Mouse (Mus musculus) adrenal gland, adult (tissue): ENCODE data around the gene S100a5.

Experiments
- DNase-seq, 2 experiments: peaks; one replicate each; pipeline ENCODE4 v3.0.0; 2022 to 2023; ENCODE audit warnings: low spot score in 1 of 2; ENCODE audit not compliant: inconsistent age in 2 of 2

Gene S100a5

GRCm38 (mm10) chr3:90600036-90600435 is 8.3 kb upstream of the S100a5 start:
- DNase-seq = no peak

- peak in 1 of 2 experiments; percentile 64 for DNase-seq
These were observed 7.7 kb upstream of the S100a5 start for GRCm38 (mm10) chr3:90600458-90601195.

- no peak for DNase-seq
These were observed 6.7 kb upstream of the S100a5 start, which contains the start of gene Gm42674 for GRCm38 (mm10) chr3:90601486-90602110. Gm42674 (plus strand) TSS chr3:90601904.

- DNase-seq = peak in 1 of 2 experiments; percentile 41
These were observed 4.7 kb upstream of the S100a5 start, which contains the start of gene S100a4 for GRCm38 (mm10) chr3:90603623-90604022. S100a4 (plus strand) TSS chr3:90603771.

GRCm38 (mm10) chr3:90604416-90604815 is 3.9 kb upstream of the S100a5 start:
- peak; percentile 87 to 94 for DNase-seq

- no peak for DNase-seq
These were observed 3.3 kb upstream of the S100a5 start for GRCm38 (mm10) chr3:90605049-90605448.

- DNase-seq = peak in 1 of 2 experiments; percentile 20
These were observed 2.6 kb upstream of the S100a5 start for GRCm38 (mm10) chr3:90605736-90606135.

GRCm38 (mm10) chr3:90606185-90606584 is 2.1 kb upstream of the S100a5 start:
- DNase-seq = no peak

- no peak for DNase-seq
These were observed 962 bp upstream of the S100a5 start for GRCm38 (mm10) chr3:90607361-90607760.

GRCm38 (mm10) chr3:90609102-90609501 is 779 bp downstream of the S100a5 start:
- DNase-seq = no peak

GRCm38 (mm10) chr3:90611494-90611893 is 3.2 kb downstream of the S100a5 start:
- no peak for DNase-seq

GRCm38 (mm10) chr3:90612061-90612460 is 3.7 kb downstream of the S100a5 start:
- DNase-seq = no peak

GRCm38 (mm10) chr3:90612728-90613291 is 4.5 kb downstream of the S100a5 start, which contains the start of gene S100a6:
S100a6 (plus strand) TSS chr3:90612882.
- peak; percentile 57 to 77 for DNase-seq

- peak in 1 of 2 experiments; percentile 39 for DNase-seq
These were observed 5.3 kb downstream of the S100a5 start for GRCm38 (mm10) chr3:90613461-90614147.

GRCm38 (mm10) chr3:90614148-90614530 is 5.8 kb downstream of the S100a5 start:
- DNase-seq = no peak

GRCm38 (mm10) chr3:90614611-90615251 is 6.4 kb downstream of the S100a5 start:
- no peak for DNase-seq

GRCm38 (mm10) chr3:90615415-90615814 is 7.1 kb downstream of the S100a5 start:
- peak; percentile 77 to 92 for DNase-seq

- DNase-seq = no peak
These were observed 7.6 kb downstream of the S100a5 start for GRCm38 (mm10) chr3:90615911-90616310.

- no peak for DNase-seq
These were observed 9.3 kb downstream of the S100a5 start for GRCm38 (mm10) chr3:90617586-90617985.

- no peak for DNase-seq
These were observed 13.2 kb downstream of the S100a5 start for GRCm38 (mm10) chr3:90621552-90621951.
